Mouse (Mus musculus) heart, postnatal 4 days (tissue): ENCODE results near the gene Cd7. TPM values are rescaled to one million over a fixed set of nuclear protein-coding genes. Genes with fewer than 3 reads are reported as not detected.

ENCODE experiments used
- DNase-seq: peaks from one replicate; pipeline ENCODE4 v3.0.0; 2021
- total RNA-seq, 2 experiments: library from RNA; stranded (reverse); gene quantifications; 2 replicates each; pipeline ENCODE4 v1.2.3; 2021

Cd7 gene
- total RNA-seq, 2 experiments from 2014 or later: 0.29 TPM; not detected in 1

GRCm38 (mm10) chr11:120990951-120991526 is 48.2 kb downstream of the Cd7 start, which contains the start of gene Csnk1d:
Gene Csnk1d, minus strand, starts transcription at chr11:120991330.
- DNase-seq: peak; percentile 100

- DNase-seq: peak; percentile 65
Measured at GRCm38 (mm10) chr11:120990126-120990781, 49.0 kb downstream of the Cd7 start.

GRCm38 (mm10) chr11:120989523-120989922 is 49.7 kb downstream of the Cd7 start:
- DNase-seq: no peak

GRCm38 (mm10) chr11:120988410-120988809 is 50.8 kb downstream of the Cd7 start:
- no peak for DNase-seq

- no peak for DNase-seq
Measured at GRCm38 (mm10) chr11:120987608-120988007, 51.6 kb downstream of the Cd7 start.

Other genes starting within 250 kb of the Cd7 start
- 10 to 100 TPM; 34.0 to 37.5 TPM for gene Dus1l, start 243.0 kb downstream of the Cd7 start, total RNA-seq
- 10 to 100 TPM; 59.3 to 63.9 TPM for gene Fasn, start 214.9 kb downstream of the Cd7 start, total RNA-seq
- gene Ccdc57, start 106.5 kb downstream of the Cd7 start, total RNA-seq: 1 to 10 TPM; 2.1 to 2.4 TPM
- 10 to 100 TPM; 13.3 to 22.8 TPM for gene Slc16a3, start 90.9 kb downstream of the Cd7 start, total RNA-seq
- 10 to 100 TPM; 84.4 to 91.9 TPM for gene Csnk1d, start 48.1 kb downstream of the Cd7 start, total RNA-seq
- not detected for gene Sectm1b, start 24.2 kb upstream of the Cd7 start, total RNA-seq
- not detected for gene Sectm1a, start 41.8 kb upstream of the Cd7 start, total RNA-seq
- not detected for gene Tex19.2, start 79.3 kb upstream of the Cd7 start, total RNA-seq
- not detected for gene Tex19.1, start 106.7 kb upstream of the Cd7 start, total RNA-seq
- gene Uts2r, start 120.9 kb upstream of the Cd7 start, total RNA-seq: under 1 TPM; 0.14 to 0.20 TPM
- 10 to 100 TPM; 17.0 to 17.8 TPM for gene Hexdc, start 165.0 kb upstream of the Cd7 start, total RNA-seq
- gene Ogfod3, start 165.3 kb upstream of the Cd7 start, total RNA-seq: 10 to 100 TPM; 18.7 to 22.2 TPM
- gene Cybc1, start 189.9 kb upstream of the Cd7 start, total RNA-seq: 10 to 100 TPM; 11.8 to 12.5 TPM
- 10 to 100 TPM; 58.7 to 62.4 TPM for gene Narf, start 197.8 kb upstream of the Cd7 start, total RNA-seq
- gene Foxk2, start 220.6 kb upstream of the Cd7 start, total RNA-seq: 10 to 100 TPM; 30.3 to 34.5 TPM